Mouse (Mus musculus): ENCODE measurements at regions not wholly inside any gene's neighbourhood (a gene's known extent, or its start where the extent isn't known, plus 50 kb on each side); places are given as distances from the start of the nearest gene placed in this dataset.

GRCm38 (mm10) chr10:111103086-111103485 lies 61.5 kb upstream of the Osbpl8 start:
- Histone ChIP-seq H3K4me3 (ENCODE audit: low read depth, low read length) (no peak overlapping the region), H3K9ac (no peak overlapping the region), H3K27me3 (ENCODE audit: insufficient read depth, low read length) (no peaks in the 10 kb centered on the region), H3K9me3 (ENCODE audit: low read depth, low read length) (no peaks in the 10 kb centered on the region), H3K4me1 (ENCODE audit: insufficient read depth) (no peaks in the 10 kb centered on the region), H3K36me3 (ENCODE audit: insufficient read depth) (no peaks in the 10 kb centered on the region), H3K27ac (ENCODE audit: low read depth) (no peak overlapping the region), H3K4me2 (peak overlapping the region; percentile 32; the same call in 1 of the 2 replicates)
- peak; percentile 30 for DNase-seq
- TF ChIP-seq CTCF (IDR thresholded peaks at IDR 0.05; ENCODE audit: low read depth): no peak
- WGBS: 76% methylated on average over 14 of the region's 14 CpGs
- 0 out of 2 replicates have a peak, but pooled peaks have one; percentile 21 for ATAC-seq (ENCODE audit: insufficient read depth)

GRCm38 (mm10) chr10:111101901-111102761 lies 62.4 kb upstream of the Osbpl8 start:
- H3K4me3 ChIP-seq (ENCODE audit: low read depth, low read length): no peak overlapping the region
- H3K27ac ChIP-seq (ENCODE audit: low read depth): no peak overlapping the region
- H3K9me3 ChIP-seq (ENCODE audit: low read depth, low read length): no peaks in the 10 kb centered on the region
- no peaks in the 10 kb centered on the region for H3K27me3 ChIP-seq (ENCODE audit: insufficient read depth, low read length)
- DNase-seq (peak; percentile 57), ATAC-seq (ENCODE audit: insufficient read depth) (no peak)
- no peak for TF ChIP-seq CTCF (IDR thresholded peaks at IDR 0.05; ENCODE audit: low read depth)
- H3K4me2 ChIP-seq: no peak overlapping the region
- 62% methylated on average over 18 of the region's 18 CpGs for WGBS
- H3K36me3 ChIP-seq (ENCODE audit: insufficient read depth): no peaks in the 10 kb centered on the region
- H3K9ac ChIP-seq: no peak overlapping the region
- no peaks in the 10 kb centered on the region for H3K4me1 ChIP-seq (ENCODE audit: insufficient read depth)

DNA sequence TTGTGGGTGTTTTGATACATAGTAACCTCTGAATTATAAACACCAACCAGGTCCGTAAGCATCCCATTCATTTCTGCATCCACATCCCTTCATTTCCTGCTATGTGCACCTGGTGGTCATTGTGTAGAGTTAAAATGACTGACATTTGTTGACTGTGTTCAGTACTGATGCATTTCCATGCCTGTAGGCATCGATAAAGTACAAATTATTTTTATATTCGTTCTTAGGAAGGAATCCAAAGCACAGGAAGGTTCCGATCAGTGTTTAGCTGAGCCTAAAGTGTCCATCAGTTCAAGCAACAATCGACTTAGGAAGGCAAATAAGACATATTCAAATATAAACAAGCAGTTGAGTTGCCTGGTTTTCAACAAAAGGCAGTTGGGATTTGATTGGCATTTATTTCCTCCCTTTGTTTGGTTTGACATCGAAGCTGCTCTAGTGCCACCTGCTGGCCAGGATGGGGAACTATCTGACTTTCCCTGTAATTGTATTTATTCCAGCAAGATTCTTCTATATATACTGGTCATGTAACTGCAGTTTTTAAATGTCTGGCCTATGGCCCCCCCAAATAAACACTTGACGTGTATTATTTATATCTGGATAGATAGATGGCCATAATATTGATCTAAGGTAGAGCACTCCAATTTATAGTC lies 64.6 kb upstream of the Osbpl8 start:
- H3K4me2 ChIP-seq: no peak overlapping the region
- no peaks in the 10 kb centered on the region for H3K27me3 ChIP-seq (ENCODE audit: insufficient read depth, low read length)
- ATAC-seq (ENCODE audit: insufficient read depth) (peak; percentile 42), DNase-seq (peak; percentile 92)
- no peaks in the 10 kb centered on the region for H3K36me3 ChIP-seq (ENCODE audit: insufficient read depth)
- no peaks in the 10 kb centered on the region for H3K4me1 ChIP-seq (ENCODE audit: insufficient read depth)
- 0 out of 2 replicates have a peak overlapping the region, but pooled peaks have one; percentile 32 for H3K9ac ChIP-seq
- no peak overlapping the region for H3K4me3 ChIP-seq (ENCODE audit: low read depth, low read length)
- no peak overlapping the region for H3K27ac ChIP-seq (ENCODE audit: low read depth)
- no peaks in the 10 kb centered on the region for H3K9me3 ChIP-seq (ENCODE audit: low read depth, low read length)
- 38% methylated on average over 7 of the region's 7 CpGs for WGBS
- TF ChIP-seq CTCF (IDR thresholded peaks at IDR 0.05; ENCODE audit: low read depth): peak; percentile 87

DNA sequence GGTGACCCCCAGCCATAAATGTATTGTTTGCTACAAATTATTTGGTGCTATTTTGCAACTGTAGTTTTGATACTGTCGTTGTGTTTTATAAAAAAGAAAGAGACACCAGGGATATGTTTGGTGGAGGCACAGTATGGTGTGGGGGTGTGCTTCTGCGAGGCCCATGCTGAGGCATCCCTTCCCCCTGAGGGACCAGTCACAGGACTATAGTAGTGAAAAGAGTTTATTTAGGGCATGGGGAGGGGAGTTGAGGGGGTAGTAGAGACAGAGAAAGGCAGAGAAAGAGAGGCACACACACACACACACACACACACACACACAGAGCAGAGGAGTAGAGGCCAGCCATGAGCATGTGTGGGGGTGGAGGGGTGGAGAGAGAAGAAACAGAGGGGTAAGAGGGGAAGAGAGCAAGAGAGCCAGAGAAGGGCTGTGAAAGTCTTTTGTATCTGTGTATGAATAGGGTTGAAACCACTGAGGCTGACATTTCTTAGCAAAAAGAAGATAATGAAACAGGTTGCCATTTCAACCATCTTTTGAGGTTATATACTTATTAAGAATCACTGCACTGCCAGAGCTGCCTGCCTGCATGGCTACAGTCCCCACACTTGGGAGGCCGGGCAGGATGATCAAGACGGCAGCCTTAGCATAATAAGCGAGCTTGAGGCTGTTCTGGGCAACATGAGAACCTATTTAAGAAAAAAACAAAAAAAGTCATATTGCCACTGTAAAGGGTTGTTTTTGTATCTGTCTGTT lies 65.3 kb upstream of the Osbpl8 start:
- Histone ChIP-seq H3K9ac (no peak overlapping the region), H3K4me3 (ENCODE audit: low read depth, low read length) (no peak overlapping the region), H3K27ac (ENCODE audit: low read depth) (no peak overlapping the region), H3K9me3 (ENCODE audit: low read depth, low read length) (no peaks in the 10 kb centered on the region), H3K4me1 (ENCODE audit: insufficient read depth) (no peaks in the 10 kb centered on the region), H3K36me3 (ENCODE audit: insufficient read depth) (no peaks in the 10 kb centered on the region), H3K27me3 (ENCODE audit: insufficient read depth, low read length) (no peaks in the 10 kb centered on the region), H3K4me2 (no peak overlapping the region)
- no peak for TF ChIP-seq CTCF (IDR thresholded peaks at IDR 0.05; ENCODE audit: low read depth)
- WGBS: 78% methylated on average over 5 of the region's 5 CpGs
- ATAC-seq (ENCODE audit: insufficient read depth) (no peak), DNase-seq (no peak)

GRCm38 (mm10) chr10:111097245-111097644 lies 67.3 kb upstream of the Osbpl8 start:
- Histone ChIP-seq H3K4me1 (ENCODE audit: insufficient read depth) (no peaks in the 10 kb centered on the region), H3K9ac (no peak overlapping the region), H3K9me3 (ENCODE audit: low read depth, low read length) (no peaks in the 10 kb centered on the region), H3K4me2 (no peak overlapping the region), H3K27ac (ENCODE audit: low read depth) (no peak overlapping the region), H3K4me3 (ENCODE audit: low read depth, low read length) (no peak overlapping the region), H3K36me3 (ENCODE audit: insufficient read depth) (no peaks in the 10 kb centered on the region), H3K27me3 (ENCODE audit: insufficient read depth, low read length) (no peaks in the 10 kb centered on the region)
- DNase-seq: no peak
- 54% methylated on average over 5 of the region's 5 CpGs for WGBS
- no peak for TF ChIP-seq CTCF (IDR thresholded peaks at IDR 0.05; ENCODE audit: low read depth)
- no peak for ATAC-seq (ENCODE audit: insufficient read depth)

GRCm38 (mm10) chr10:111096811-111097210 lies 67.7 kb upstream of the Osbpl8 start:
- ATAC-seq (ENCODE audit: insufficient read depth): no peak
- no peak overlapping the region for H3K4me3 ChIP-seq (ENCODE audit: low read depth, low read length)
- H3K4me1 ChIP-seq (ENCODE audit: insufficient read depth): no peaks in the 10 kb centered on the region
- no peaks in the 10 kb centered on the region for H3K27me3 ChIP-seq (ENCODE audit: insufficient read depth, low read length)
- no peak overlapping the region for H3K27ac ChIP-seq (ENCODE audit: low read depth)
- H3K36me3 ChIP-seq (ENCODE audit: insufficient read depth): no peaks in the 10 kb centered on the region
- no peak overlapping the region for H3K4me2 ChIP-seq
- H3K9ac ChIP-seq: no peak overlapping the region
- 65% methylated on average over 6 of the region's 6 CpGs for WGBS
- TF ChIP-seq CTCF (IDR thresholded peaks at IDR 0.05; ENCODE audit: low read depth): no peak
- DNase-seq: no peak
- H3K9me3 ChIP-seq (ENCODE audit: low read depth, low read length): no peaks in the 10 kb centered on the region

DNA sequence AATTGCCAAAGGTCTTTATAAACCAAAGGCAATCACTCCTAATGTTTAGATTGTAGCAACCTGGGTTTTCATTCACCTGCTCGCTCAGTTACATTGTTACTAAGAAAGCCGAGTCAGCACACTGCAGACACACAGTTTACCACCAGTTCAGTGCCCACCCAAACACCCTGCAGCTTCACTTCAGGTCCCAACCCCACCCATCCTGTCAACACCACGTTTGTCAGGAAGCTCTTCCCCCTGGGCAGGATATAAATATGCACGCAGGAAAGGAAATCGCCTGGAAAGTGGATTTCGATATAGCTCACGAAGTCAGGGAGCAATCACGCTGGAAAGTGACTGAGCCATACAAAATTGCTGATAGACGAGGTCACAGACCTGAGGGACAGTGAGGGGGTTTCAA lies 70.1 kb upstream of the Osbpl8 start:
- Histone ChIP-seq H3K27ac (ENCODE audit: low read depth) (no peak overlapping the region), H3K27me3 (ENCODE audit: insufficient read depth, low read length) (no peaks in the 10 kb centered on the region), H3K9ac (no peak overlapping the region), H3K4me3 (ENCODE audit: low read depth, low read length) (no peak overlapping the region), H3K36me3 (ENCODE audit: insufficient read depth) (no peaks in the 10 kb centered on the region), H3K9me3 (ENCODE audit: low read depth, low read length) (no peaks in the 10 kb centered on the region), H3K4me2 (no peak overlapping the region), H3K4me1 (ENCODE audit: insufficient read depth) (no peaks in the 10 kb centered on the region)
- 23% methylated on average over 9 of the region's 9 CpGs for WGBS
- ATAC-seq (ENCODE audit: insufficient read depth) (no peak), DNase-seq (peak; percentile 17)
- no peak for TF ChIP-seq CTCF (IDR thresholded peaks at IDR 0.05; ENCODE audit: low read depth)
